Mouse (Mus musculus) liver, embryonic 14.5 days (tissue): Measurements from ENCODE around the gene Trim29. TPM values are rescaled to one million over a fixed set of nuclear protein-coding genes. Genes with fewer than 3 reads are reported as not detected.

Experiments
- ATAC-seq: fragments of 200-750 bp; cut with Nextera tagmentation; 2 replicates; pipeline ENCODE4 v1.8.0; 2017; ENCODE audit warnings: moderate number of reproducible peaks, mild to moderate bottlenecking, moderate library complexity; ENCODE audit not compliant: insufficient read depth
- DNase-seq, 3 experiments: peaks; one replicate each; pipeline ENCODE4 v3.0.0-alpha.2; 2012 to 2013; ENCODE audit warnings: low read depth in 3 of 3, low spot score in 3 of 3
- H3K27ac ChIP-seq: fragments of 300-500 bp; sonication (generic); 2 replicates; pipeline ENCODE4 v1.5.1; 2014; ENCODE audit warnings: moderate library complexity, mild to moderate bottlenecking, control low read depth, inconsistent platforms
- H3K27me3 ChIP-seq: fragments of 300-500 bp; sonication (generic); 2 replicates; pipeline ENCODE4 v1.6.1; 2014; ENCODE audit warnings: mild to moderate bottlenecking, low read length, moderate library complexity; ENCODE audit not compliant: control insufficient read depth, insufficient read depth
- H3K36me3 ChIP-seq: fragments of 300-500 bp; sonication (generic); replicated peaks from 2 replicates; pipeline ENCODE4 v1.6.1; 2014; ENCODE audit warnings: low read depth; ENCODE audit not compliant: control insufficient read depth, insufficient read depth
- H3K4me1 ChIP-seq, 2 experiments: fragments of 200-500 bp in 1 of 2; fragments of 300-500 bp in 1 of 2; sonication (generic) in 1 of 2; replicated peaks; 2 replicates each; pipeline ENCODE4 v1.6.1; 2012 to 2014; ENCODE audit warnings: antibody characterized with exemption in 1 of 2, inconsistent platforms in 1 of 2, low read length in 1 of 2; ENCODE audit not compliant: control insufficient read depth in 2 of 2, insufficient read depth in 2 of 2
- H3K4me2 ChIP-seq: fragments of 300-500 bp; sonication (generic); 2 replicates; pipeline ENCODE4 v1.6.1; 2014; ENCODE audit warnings: low read depth, mild to moderate bottlenecking, control low read depth, moderate library complexity
- H3K4me3 ChIP-seq, 2 experiments: fragments of 200-500 bp in 1 of 2; fragments of 300-500 bp in 1 of 2; sonication (generic) in 1 of 2; 2 replicates each; pipeline ENCODE4 v1.5.1; 2012 to 2014; ENCODE audit warnings: low read depth in 2 of 2, low read length in 2 of 2, mild to moderate bottlenecking in 2 of 2, control low read depth in 1 of 2, inconsistent platforms in 1 of 2, moderate library complexity in 1 of 2; ENCODE audit not compliant: insufficient read depth in 1 of 2
- H3K9ac ChIP-seq: fragments of 300-500 bp; sonication (generic); replicated peaks from 2 replicates; pipeline ENCODE4 v1.6.1; 2014; ENCODE audit warnings: mild to moderate bottlenecking, control low read depth, moderate library complexity
- H3K9me3 ChIP-seq: fragments of 300-500 bp; sonication (generic); 2 replicates; pipeline ENCODE4 v1.6.1; 2016; ENCODE audit warnings: low read length, mixed read lengths; ENCODE audit not compliant: control insufficient read depth
- CTCF ChIP-seq: IDR thresholded peaks from 2 replicates; pipeline ENCODE4 v1.5.1; 2016; ENCODE audit warnings: antibody characterized with exemption, low read depth, control low read depth
- EP300 ChIP-seq: IDR thresholded peaks from 2 replicates; pipeline ENCODE4 v1.6.1; 2016; ENCODE audit warnings: antibody characterized with exemption, low read depth
- WGBS: fragments of 180-500 bp; shearing (Covaris S2); extraction: QIAGEN DNeasy Blood & Tissue Kit; methylation state at CpG from one replicate; pipeline ENCODE4 v1.1.7; 2014; ENCODE audit not compliant: insufficient replicate concordance; 5-methylcytosine and 5-hydroxymethylcytosine counted together
- polyA plus RNA-seq, 2 experiments: library from polyadenylated mRNA; depleted of rRNA in 1 of 2; stranded (reverse) in 1 of 2; unstranded in 1 of 2; fragments of >200 nt; fragmentation: Nextera tagmentation in 1 of 2; extraction: Ambion mirVana in 1 of 2; gene quantifications; 2 replicates each; pipeline versions ENCODE4 v1.2.1 to v1.2.3; 2012 to 2014

Gene Trim29
- polyA plus RNA-seq, 2 experiments: 0.07 TPM; not detected in 1

- no peak for TF ChIP-seq EP300
- TF ChIP-seq CTCF: no peak
- ATAC-seq (no peak), DNase-seq (no peak)
- Histone ChIP-seq H3K4me2 (no peak overlapping the region), H3K27ac (no peak overlapping the region), H3K9me3 (no peaks in the 10 kb centered on the region), H3K36me3 (no peaks in the 10 kb centered on the region), H3K27me3 (peaks cover 32% of the 10 kb centered on the region), H3K9ac (no peak overlapping the region), H3K4me1 (no peaks in the 10 kb centered on the region), H3K4me3 (no peak overlapping the region)
- 49% methylated on average over 14 of the region's 14 CpGs for WGBS
Measured at GRCm38 (mm10) chr9:43271761-43272518, 38.7 kb upstream of the Trim29 start.

DNA sequence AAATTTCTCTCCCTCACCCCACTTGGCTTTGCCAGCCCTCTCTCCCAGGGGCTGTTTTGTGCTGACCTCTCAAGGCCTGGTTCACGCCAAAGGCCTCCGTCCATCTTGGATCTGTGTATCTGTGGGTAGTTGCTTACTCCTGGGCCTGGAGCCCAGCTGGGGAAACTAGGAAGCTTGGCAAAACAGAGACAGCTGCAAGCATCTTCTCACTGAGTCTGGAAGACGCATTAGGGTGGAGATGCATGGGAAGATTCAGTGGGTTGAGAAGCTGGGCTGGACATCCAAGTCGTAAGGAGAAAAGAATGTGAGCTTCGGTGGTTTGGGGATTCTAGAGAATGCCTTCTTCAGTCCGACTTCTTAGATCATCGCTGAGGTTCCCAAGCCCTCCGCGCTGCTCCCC is 36.9 kb upstream of the Trim29 start:
- peaks cover 32% of the 10 kb centered on the region for H3K27me3 ChIP-seq
- DNase-seq (no peak), ATAC-seq (no peak)
- no peak for TF ChIP-seq EP300
- no peak for TF ChIP-seq CTCF
- WGBS: 52% methylated on average over 9 of the region's 9 CpGs
- no peak overlapping the region for H3K9ac ChIP-seq
- no peaks in the 10 kb centered on the region for H3K4me1 ChIP-seq
- no peaks in the 10 kb centered on the region for H3K36me3 ChIP-seq
- H3K4me2 ChIP-seq: no peak overlapping the region
- H3K27ac ChIP-seq: no peak overlapping the region
- H3K4me3 ChIP-seq: no peak overlapping the region
- H3K9me3 ChIP-seq: no peaks in the 10 kb centered on the region

- peak; percentile 97 for TF ChIP-seq CTCF
- TF ChIP-seq EP300: no peak
- peak; percentile 44 to 46 (median 45) for DNase-seq
- 12% methylated on average over 6 of the region's 6 CpGs for WGBS
- Histone ChIP-seq H3K4me3 (no peak overlapping the region), H3K27me3 (no peaks in the 10 kb centered on the region; the same call in 1 of the 2 replicates), H3K27ac (no peak overlapping the region), H3K9me3 (no peaks in the 10 kb centered on the region), H3K36me3 (no peaks in the 10 kb centered on the region), H3K4me2 (no peak overlapping the region), H3K9ac (no peak overlapping the region), H3K4me1 (no peaks in the 10 kb centered on the region)
- ATAC-seq: peak; percentile 52; the same call in 1 of the 2 replicates
Measured at GRCm38 (mm10) chr9:43284284-43284683, 26.4 kb upstream of the Trim29 start.

- no peak overlapping the region for H3K4me2 ChIP-seq
- H3K9ac ChIP-seq: no peak overlapping the region
- no peak overlapping the region for H3K27ac ChIP-seq
- no peak overlapping the region for H3K4me3 ChIP-seq
- H3K9me3 ChIP-seq: no peaks in the 10 kb centered on the region
- ATAC-seq (no peak), DNase-seq (no peak)
- TF ChIP-seq EP300 (no peak), CTCF (no peak)
- H3K27me3 ChIP-seq: no peaks in the 10 kb centered on the region; the same call in 1 of the 2 replicates
- WGBS: 69% methylated on average over 4 of the region's 4 CpGs
- H3K36me3 ChIP-seq: no peaks in the 10 kb centered on the region
- H3K4me1 ChIP-seq: no peaks in the 10 kb centered on the region
Measured at GRCm38 (mm10) chr9:43285281-43285680, 25.4 kb upstream of the Trim29 start.

GRCm38 (mm10) chr9:43286870-43287269 is 23.8 kb upstream of the Trim29 start:
- ATAC-seq (no peak), DNase-seq (no peak)
- H3K9ac ChIP-seq: no peak overlapping the region
- no peak overlapping the region for H3K4me2 ChIP-seq
- H3K27me3 ChIP-seq: no peaks in the 10 kb centered on the region; the same call in 1 of the 2 replicates
- TF ChIP-seq EP300: no peak
- TF ChIP-seq CTCF: peak; percentile 94
- H3K27ac ChIP-seq: no peak overlapping the region
- H3K4me1 ChIP-seq: no peaks in the 10 kb centered on the region
- 4% methylated on average over 20 of the region's 20 CpGs for WGBS
- no peaks in the 10 kb centered on the region for H3K36me3 ChIP-seq
- H3K9me3 ChIP-seq: no peaks in the 10 kb centered on the region
- no peak overlapping the region for H3K4me3 ChIP-seq
